Mouse (Mus musculus): ENCODE data around the gene Gm9758. TPM values are rescaled to one million over a fixed set of nuclear protein-coding genes. Genes with fewer than 3 reads are reported as not detected.

Gm9758 gene
- polyA plus RNA-seq, 1 experiment from 2014 or later: not detected

Other genes starting within 250 kb of the Gm9758 start
- not detected in 2 replicates for gene Speer4e, start 23.5 kb upstream of the Gm9758 start, polyA plus RNA-seq (2015; fragmentation: Nextera tagmentation; extraction: Ambion mirVana)
- gene Gm10354, start 64.0 kb upstream of the Gm9758 start, polyA plus RNA-seq (2015; fragmentation: Nextera tagmentation; extraction: Ambion mirVana): not detected in 2 replicates
- gene Gm17019, start 118.1 kb upstream of the Gm9758 start, polyA plus RNA-seq (2015; fragmentation: Nextera tagmentation; extraction: Ambion mirVana): not detected in 2 replicates

Measured in heart, embryonic 16.5 days (tissue).